Mouse (Mus musculus): ENCODE data around the gene Apon.
"Not testable (repeated sequence)": the region's sequence is repeated elsewhere in the genome, so short reads cannot be mapped to it uniquely, and the experiment has no call there.

The Apon gene

GRCm38 (mm10) chr10:128253677-128254255, at the start of gene Apon:
Gene Apon (plus strand): TSS chr10:128254096.
- DNase-seq, result no peak

DNA sequence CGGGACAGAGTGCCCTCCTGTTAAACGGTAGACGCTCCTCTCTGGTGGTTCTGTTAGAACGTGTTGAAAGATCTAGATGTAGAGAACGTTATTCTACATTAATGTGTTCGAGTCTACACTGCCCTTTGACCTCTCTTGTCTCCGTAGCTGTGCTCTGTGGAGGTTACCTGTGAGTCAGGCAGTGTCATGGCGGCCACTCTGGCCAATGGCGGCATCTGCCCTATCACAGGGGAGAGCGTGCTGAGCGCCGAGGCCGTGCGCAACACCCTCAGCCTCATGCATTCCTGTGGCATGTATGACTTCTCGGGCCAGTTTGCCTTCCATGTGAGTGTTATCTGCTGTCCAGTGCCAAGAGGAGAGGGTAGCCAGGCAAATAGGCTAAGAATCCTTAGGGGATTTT, 49.0 kb upstream of the Apon start:
- DNase-seq, result no peak

GRCm38 (mm10) chr10:128208326-128208725, 45.6 kb upstream of the Apon start:
- no peak for DNase-seq

DNA sequence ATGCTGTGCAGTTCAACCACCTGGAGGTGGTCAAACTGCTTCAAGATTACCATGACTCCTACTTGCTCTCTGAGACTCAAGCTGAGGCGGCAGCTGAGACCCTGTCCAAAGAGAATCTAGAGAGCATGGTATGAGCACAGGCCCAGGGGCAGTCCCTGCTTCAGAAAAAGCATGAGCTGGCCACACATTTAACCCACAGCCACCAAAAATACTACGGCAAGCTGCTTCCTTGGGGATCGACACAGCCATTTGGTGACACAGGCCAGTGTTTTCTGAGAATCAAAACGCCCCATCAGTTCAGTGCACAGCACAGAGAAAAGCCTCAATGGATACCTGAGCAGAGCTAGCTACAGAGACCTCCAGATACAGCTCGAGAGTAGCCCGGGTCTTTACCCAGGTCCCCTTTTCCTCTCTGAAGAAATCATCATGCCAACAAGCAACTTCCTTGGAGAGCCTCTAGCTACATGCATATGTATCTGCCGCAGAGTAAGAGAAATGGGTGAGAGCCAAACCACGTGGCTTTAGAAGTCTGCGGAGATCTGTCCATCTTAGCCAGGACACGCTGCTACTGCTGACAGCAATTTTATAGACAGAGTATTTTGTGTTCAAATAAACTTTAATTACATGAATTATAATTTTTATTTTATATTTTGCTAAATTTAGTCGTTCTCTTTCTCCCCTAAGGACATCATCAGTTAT, 44.4 kb upstream of the Apon start:
- no peak for DNase-seq

- no peak for DNase-seq
These were observed 43.8 kb upstream of the Apon start for GRCm38 (mm10) chr10:128210131-128210530.

DNA sequence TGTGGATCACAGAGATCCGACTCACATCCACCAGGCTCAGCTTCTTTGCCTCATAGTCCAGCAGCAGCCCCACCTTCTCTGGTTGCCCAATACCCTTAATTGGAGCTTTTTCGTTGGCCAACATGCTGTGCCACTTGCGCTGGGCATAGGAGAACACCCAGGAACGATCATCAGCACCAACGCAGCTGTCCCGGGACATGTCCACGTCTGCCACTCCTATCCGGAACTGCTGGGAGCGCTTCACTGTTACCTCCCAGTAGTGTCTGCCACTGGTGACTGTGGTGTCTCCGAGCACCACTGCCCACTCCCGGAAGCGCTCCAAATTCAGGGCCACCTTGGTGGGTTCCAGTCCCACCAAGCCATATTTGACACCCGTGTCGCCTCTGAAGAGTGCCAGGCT, 42.9 kb upstream of the Apon start:
- no peak for DNase-seq

DNA sequence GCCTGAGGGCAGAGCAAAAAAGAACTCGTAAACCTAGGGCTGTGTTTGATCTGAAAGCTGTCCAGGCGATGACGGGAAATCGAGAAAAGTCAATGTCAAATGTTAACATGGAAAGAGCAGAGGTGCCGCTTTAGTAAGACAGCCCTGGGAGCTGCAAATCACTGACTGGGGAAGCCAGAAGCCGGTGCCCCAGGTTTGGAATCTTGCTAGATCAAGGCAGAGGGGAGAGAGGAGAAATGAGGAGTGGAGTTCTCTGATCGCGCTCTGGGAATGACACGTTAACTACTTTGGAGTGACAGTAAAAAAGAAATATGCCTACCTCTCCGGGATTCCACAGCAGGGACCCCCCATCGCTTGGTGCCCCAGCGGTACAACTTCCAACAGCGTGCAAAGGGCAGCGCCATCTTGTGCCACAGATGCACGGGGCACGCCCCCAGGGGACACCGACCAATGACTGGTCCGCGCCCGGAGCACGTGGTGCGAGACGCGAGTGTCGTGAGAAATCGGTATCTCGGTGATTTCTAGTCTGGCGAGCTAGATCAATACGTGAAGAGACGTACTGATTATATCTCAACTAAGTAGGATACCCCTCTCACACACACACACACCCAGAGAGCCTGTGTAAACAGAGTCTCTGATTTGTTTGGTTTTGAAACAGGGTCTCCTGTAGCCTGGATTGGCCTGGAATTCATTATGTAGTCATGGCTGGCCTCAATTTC, 42.3 kb upstream of the Apon start, which contains the start of gene Spryd4:
Gene Spryd4, minus strand, starts transcription at position 418 of the 719 bp plus-strand sequence.
- peak; percentile 76 to 77 for DNase-seq

DNA sequence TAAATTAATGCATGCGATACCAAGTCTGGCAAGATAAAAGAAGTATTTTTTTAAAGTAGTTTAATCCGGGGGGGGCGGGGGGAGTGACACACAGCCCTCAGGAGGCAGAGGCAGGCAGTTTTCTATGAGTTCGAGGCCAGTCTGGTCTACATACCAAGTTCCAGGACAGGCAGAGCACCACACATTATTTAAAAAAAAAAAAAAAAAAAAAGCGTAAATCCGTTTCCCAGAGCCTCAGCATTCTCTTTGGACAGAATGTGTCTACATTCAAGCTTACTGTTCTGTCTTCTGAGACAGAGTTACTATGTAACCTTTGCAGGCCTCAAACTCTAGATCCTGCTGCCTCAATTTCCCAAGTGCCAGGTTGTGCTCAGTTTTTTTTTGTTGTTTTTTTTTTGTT, 41.7 kb upstream of the Apon start:
- no peak for DNase-seq

GRCm38 (mm10) chr10:128212871-128213323, 41.0 kb upstream of the Apon start:
- peak in 1 of 2 experiments; percentile 57 for DNase-seq

DNA sequence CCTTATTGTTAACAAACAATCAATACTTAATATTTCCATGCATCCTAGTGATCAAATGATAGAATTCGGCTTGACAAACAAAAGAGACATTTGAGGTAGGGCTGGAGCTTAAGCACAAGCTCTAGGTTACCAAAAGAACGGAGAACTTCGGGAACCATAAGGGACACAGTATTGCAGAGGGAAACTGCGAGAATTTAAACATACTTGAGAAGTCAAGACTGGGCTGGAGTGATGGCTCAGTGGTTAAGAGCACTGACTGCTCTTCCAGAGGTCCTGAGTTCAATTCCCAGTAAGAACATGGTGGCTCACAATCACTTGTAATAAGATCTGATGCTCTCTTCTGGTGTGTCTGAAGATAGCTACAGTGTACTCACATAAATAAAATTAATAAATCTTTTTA, 39.8 kb upstream of the Apon start:
- DNase-seq, result not testable (repeated sequence)

- DNase-seq, result no peak
These were observed 38.9 kb upstream of the Apon start for GRCm38 (mm10) chr10:128214981-128215380.

DNA sequence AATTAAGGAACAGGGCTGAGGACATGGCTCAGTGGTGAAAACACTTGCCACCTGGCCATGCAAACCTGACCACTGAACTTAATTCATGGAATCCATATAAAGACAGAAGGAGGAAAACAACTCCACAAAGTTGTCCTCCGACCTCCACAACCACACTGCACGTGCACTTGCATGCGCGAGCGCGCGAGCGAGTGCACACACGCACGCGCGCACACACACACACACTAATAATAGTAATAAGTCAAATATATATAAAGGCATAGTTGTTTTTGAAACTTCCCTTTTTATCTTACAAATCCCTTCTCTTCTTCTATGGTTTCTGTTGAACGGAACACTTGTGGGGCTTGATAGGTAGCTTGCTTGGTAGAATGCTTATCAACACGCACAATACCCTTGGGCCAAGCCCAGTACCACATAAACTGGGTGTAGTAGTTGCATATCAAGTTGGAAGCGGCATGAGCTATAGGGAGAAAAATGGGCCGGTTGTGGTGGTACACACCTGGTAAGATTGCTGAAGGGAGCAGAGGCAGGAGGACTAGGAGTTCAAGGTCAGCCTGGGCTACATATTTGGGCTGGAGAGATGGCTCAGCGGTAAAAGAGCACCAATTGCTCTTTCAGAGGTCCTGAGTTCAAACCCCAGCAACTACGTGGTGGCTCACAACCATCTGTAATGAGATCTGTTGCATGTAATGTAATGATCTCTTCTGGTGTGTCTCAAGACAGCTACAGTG, 35.3 kb upstream of the Apon start:
- DNase-seq, result no peak

DNA sequence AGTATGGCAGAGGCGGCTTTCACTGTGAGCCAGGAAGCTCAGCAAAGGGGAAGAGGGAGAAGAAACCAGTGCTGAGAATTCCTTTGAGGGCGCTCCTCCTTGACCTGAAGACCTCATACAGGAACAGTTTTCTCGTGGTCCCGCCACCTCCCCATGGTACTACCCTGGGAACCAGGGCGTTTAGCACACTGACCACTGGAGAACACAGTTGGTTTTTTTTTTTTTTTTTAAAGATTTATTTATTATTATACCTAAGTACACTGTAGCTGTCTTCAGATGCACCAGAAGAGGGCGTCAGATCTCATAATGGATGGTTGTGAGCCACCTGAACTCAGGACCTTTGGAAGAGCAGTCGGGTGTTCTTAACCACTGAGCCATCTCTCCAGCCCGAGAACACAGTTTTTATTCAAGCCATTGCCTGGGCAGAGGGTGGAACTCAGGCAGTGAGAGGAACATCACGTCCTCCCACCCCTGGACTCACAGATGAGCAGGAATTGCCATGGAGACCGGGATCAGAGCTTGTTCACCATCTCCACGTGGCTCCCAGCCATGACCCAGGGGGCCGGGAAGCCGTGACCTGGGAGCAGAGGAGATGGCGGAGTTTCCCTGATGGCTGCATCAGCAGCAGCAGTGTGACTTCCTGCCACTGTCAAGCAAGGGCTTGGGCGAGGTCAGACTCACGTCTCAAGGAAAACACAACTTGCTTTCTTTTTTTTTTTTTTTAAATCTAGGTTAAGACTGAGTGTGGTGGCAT, 32.2 kb upstream of the Apon start:
- no peak for DNase-seq

- DNase-seq, result no peak
These were observed 28.8 kb upstream of the Apon start for GRCm38 (mm10) chr10:128225064-128225463.

- no peak for DNase-seq
These were observed 28.4 kb upstream of the Apon start, which contains the start of gene Mip for GRCm38 (mm10) chr10:128225538-128225937. Gene Mip (plus strand): TSS chr10:128225838.

DNA sequence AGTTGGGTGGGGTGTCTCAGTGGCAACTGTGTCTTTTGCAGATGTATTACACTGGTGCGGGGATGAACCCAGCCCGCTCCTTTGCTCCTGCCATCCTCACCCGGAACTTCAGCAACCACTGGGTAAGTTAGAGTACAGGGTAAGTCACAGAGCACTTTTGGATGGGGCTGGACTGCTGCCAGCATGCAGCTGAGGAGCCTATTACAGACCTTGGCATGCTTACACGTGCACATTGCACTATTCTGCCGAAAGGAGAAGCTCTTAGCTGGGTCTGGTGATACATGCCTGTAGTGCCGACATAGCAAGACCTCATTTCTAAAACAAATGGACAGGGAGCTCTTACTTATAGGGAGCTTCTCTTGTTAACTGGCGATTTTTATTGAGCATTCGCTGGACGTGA, 26.3 kb upstream of the Apon start:
- DNase-seq, result no peak

DNA sequence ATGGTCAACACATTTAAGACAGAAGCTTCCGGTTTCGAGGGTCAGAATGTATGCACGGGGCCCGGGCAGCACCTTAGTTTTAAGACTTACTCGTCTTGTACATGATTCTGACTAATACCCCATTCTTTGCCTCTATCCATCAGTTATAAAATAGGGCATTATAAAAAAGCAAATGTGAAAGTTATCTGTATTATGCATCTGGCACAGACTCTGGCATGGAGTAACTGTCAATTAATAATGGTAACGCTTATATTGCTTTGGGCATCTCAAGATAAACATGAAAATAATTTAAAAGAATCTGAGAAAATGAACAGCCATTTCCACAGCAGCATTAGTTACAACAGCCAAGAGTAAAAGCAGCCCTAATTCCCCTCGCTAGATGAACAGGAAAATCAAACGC, 25.9 kb upstream of the Apon start:
- no peak for DNase-seq

DNA sequence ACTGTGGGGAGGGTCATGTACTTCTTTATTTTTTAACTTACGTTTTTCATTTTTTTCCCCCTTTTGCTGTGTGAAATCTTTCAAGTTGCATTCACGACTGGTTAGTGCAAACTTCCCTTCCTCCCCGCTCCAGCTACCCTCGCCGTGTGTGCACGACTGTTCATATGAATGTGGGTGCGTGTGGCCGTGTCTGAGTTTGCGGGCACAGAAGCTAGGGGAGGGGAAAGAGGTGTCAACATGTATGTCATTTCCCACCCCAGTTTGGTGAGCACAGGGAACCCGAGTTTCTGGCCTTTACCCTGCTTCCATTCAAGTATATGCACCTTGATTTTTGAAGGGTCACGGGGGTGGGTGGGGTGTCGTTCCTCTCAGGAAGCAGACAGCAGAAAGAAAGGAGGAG, 23.3 kb upstream of the Apon start:
- no peak for DNase-seq

- no peak for DNase-seq
These were observed 22.8 kb upstream of the Apon start for GRCm38 (mm10) chr10:128231146-128231545.

GRCm38 (mm10) chr10:128231697-128232419, 22.0 kb upstream of the Apon start, which contains the start of gene Timeless:
Gene Timeless (plus strand): TSS chr10:128232065.
- DNase-seq, result peak; percentile 77 to 80

DNA sequence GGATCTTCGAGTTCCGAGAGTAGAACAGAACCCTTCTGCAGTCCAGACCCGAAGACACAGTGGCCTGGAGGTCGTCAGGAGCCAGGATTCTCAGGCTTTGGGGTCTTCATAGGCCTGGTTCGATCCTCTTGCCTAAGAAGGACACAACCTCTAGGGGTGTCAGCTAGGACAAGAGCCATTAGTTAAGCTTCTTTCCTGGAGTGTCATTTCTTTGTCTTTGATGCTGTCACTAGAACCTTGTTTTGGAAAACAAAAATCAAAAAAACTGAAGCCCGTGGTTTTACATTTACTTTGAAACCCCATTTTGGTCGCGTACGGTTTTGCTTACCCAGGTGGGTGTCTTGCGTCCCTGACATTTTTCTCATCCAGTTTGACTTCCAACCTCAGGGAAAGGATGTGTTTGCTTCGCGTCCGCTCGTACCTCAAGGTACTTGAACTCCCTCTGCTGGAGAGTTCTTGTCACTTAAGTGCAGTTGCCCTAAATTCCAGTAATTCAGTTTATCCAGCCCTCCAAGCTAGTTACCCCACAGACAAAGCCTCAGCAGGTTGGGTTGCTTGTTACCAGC, 21.4 kb upstream of the Apon start:
- DNase-seq, result peak in 1 of 2 experiments; percentile 57

All from thymus, adult 18-20 months (tissue).